ENCODE assay signal across 9 mouse cellular contexts in genomic region chr6:24530166-24530565, GRCm38 (mm10). TPM values are rescaled to one million over a fixed set of nuclear protein-coding genes. Genes with fewer than 3 reads are reported as not detected.
A peak's percentile ranks its signal among the peaks of the same experiment; 100 is the strongest.
DNase-seq lines count a peak whose midpoint lies in the region; ATAC-seq and TF ChIP-seq lines count a peak whose summit lies in the region.
"Had no signal": no experiment of that assay in that cellular context is flagged by ENCODE, and none has a peak within 500 bp of the region (broad histone marks: within the 10 kb centered on the region; RNA-seq: fewer than 3 reads in every experiment).

No protein-coding gene starts in this region.

- no peaks in the 10 kb centered on the region for H3K9me3 ChIP-seq in lung, postnatal 0 days (ENCODE audit: low read length)

- peak; percentile 63 for TF ChIP-seq CTCF in Patski (IDR thresholded peaks at IDR 0.05)
- peak; percentile 86 for TF ChIP-seq CTCF in lung, postnatal 0 days (IDR thresholded peaks at IDR 0.05)

- peak; percentile 51 for DNase-seq in adrenal gland, postnatal 10 days
- DNase-seq in adrenal gland, postnatal 4 days (ENCODE audit: low spot score in 2 of 2): no peak
- DNase-seq in Patski (ENCODE audit: low read depth, low spot score): no peak
- DNase-seq in embryo, embryonic 9.5 days (ENCODE audit: extremely low spot score): peak; percentile 42
- peak; percentile 44 to 56 for DNase-seq in heart, postnatal 36 days
- DNase-seq in kidney, postnatal 36 days: peak; percentile 69 to 73
- peak; percentile 84 for DNase-seq in lung, postnatal 0 days (ENCODE audit: low spot score)
- DNase-seq in right cerebral cortex, postnatal 10 days (ENCODE audit: low spot score in 2 of 2): peak; percentile 58 to 64

- in situ Hi-C loops in Patski (cut with MboI; ENCODE audit: low pct_unique_long_range_greater_than_20kb): no loop called here

- H3K9ac ChIP-seq in lung, postnatal 0 days (replicated peaks; ENCODE audit: low read depth): no peak overlapping the region

- H3K4me2 ChIP-seq in lung, postnatal 0 days (replicated peaks; ENCODE audit: low read depth, low read length): peak overlapping the region; percentile 52

- POLR2A ChIA-PET in Patski (lab: Charles Lee): interaction anchor here (0.7 kb wide), 1 partner anchor 101 kb away, joined by 4 read pairs; no protein-coding TSS in a partner anchor

- CTCF ChIA-PET in Patski (lab: Charles Lee): interaction anchor here (0.7 to 3.0 kb wide), 13 partner anchors 13 to 133 kb away, joined by 3 to 42 read pairs (median 5); no protein-coding TSS in a partner anchor

- H3K36me3 ChIP-seq in lung, postnatal 0 days (ENCODE audit: insufficient read depth, low read length): no peaks in the 10 kb centered on the region

- whole genome bisulfite sequencing in lung, postnatal 0 days: 13% methylated on average over 4 of the region's 4 CpGs

- no peak overlapping the region for H3K4me3 ChIP-seq in lung, postnatal 0 days (ENCODE audit: low read depth, low read length)

- H3K4me1 ChIP-seq in lung, postnatal 0 days (ENCODE audit: insufficient read depth, low read depth, low read length): peaks cover 10% of the 10 kb centered on the region; the same call in 1 of the 2 replicates

- 0 out of 2 replicates have a peak, but pooled peaks have one; percentile 6 for TF ChIP-seq EP300 in lung, postnatal 0 days (IDR thresholded peaks at IDR 0.05)

- H3K27ac ChIP-seq in lung, postnatal 0 days (ENCODE audit: low read length): no peak overlapping the region

- H3K27me3 ChIP-seq in Patski: no peaks in the 10 kb centered on the region
- no peaks in the 10 kb centered on the region for H3K27me3 ChIP-seq in lung, postnatal 0 days (replicated peaks; ENCODE audit: insufficient read depth, low read length)

- intact Hi-C loops in heart, postnatal 36 days (cut with DNase I): loop anchor here (1.0 to 2.0 kb wide), 2 partner anchors 39 to 191 kb away; no protein-coding TSS in a partner anchor

- ATAC-seq in Patski: peak; percentile 27
- ATAC-seq in lung, postnatal 0 days: peak; percentile 20; the same call in 1 of the 2 replicates

RNA-seq across cellular contexts. Expression of gene Asb15, which starts 2.2 kb away (rescaled TPM):
- total RNA-seq in adrenal gland, postnatal 10 days (2021): under 1 TPM; 0.12 to 0.82 TPM
- total RNA-seq in adrenal gland, postnatal 4 days (2021): under 1 TPM in 1 of 2 experiments, not detected in 1; 0.28 TPM
- not detected for polyA plus RNA-seq in Patski (2021)
- 10 to 100 TPM; 52.2 to 59.3 TPM for total RNA-seq in heart, postnatal 36 days (2021)
- 0.02 and 0.07 TPM in 2 replicates for polyA plus RNA-seq in lung, postnatal 0 days (2015; fragmentation: Nextera tagmentation; extraction: Ambion mirVana)
- total RNA-seq: layer of hippocampus, postnatal 25 days had no signal

RNA-seq across cellular contexts. Expression of gene Ndufa5, which starts 2.4 kb away (rescaled TPM):
- total RNA-seq in adrenal gland, postnatal 10 days (2021): 100 to 1,000 TPM; 478 to 607 TPM
- 100 to 1,000 TPM; 226 to 253 TPM for total RNA-seq in adrenal gland, postnatal 4 days (2021)
- polyA plus RNA-seq in Patski (2021): 218 TPM
- total RNA-seq in heart, postnatal 36 days (2021): 1,000 to 10,000 TPM; 1,562 to 1,637 TPM
- 227 and 244 TPM in 2 replicates for polyA plus RNA-seq in lung, postnatal 0 days (2015; fragmentation: Nextera tagmentation; extraction: Ambion mirVana)

RNA-seq across cellular contexts. Expression of gene Iqub, which starts 15.3 kb away (rescaled TPM):
- total RNA-seq in adrenal gland, postnatal 10 days (2021): under 1 TPM; 0.09 to 0.33 TPM
- total RNA-seq in adrenal gland, postnatal 4 days (2021): under 1 TPM; 0.34 to 0.51 TPM
- polyA plus RNA-seq in Patski (2021): not detected
- total RNA-seq in heart, postnatal 36 days (2021): under 1 TPM; 0.42 to 0.46 TPM
- polyA plus RNA-seq in lung, postnatal 0 days (2015; fragmentation: Nextera tagmentation; extraction: Ambion mirVana): 1.9 and 2.6 TPM in 2 replicates

Comparison
In these comparisons a context has a peak if more than half of its experiments do, and no peak if none do; other contexts are left out.
1. DNase-seq: peak in adrenal gland, postnatal 10 days (single experiment), embryo, embryonic 9.5 days (single experiment), heart, postnatal 36 days (2 of 2), kidney, postnatal 36 days (2 of 2), lung, postnatal 0 days (single experiment) and right cerebral cortex, postnatal 10 days (2 of 2); none in adrenal gland, postnatal 4 days (0 of 2) and Patski (single experiment).
2. RNA of gene Asb15, which starts 2.2 kb away (total RNA-seq): 52.2 to 59.3 TPM in heart, postnatal 36 days; 0.12 to 0.82 TPM in adrenal gland, postnatal 10 days and 0.28 TPM in adrenal gland, postnatal 4 days; every median in the first group is over 10 times any median in the second.